26 mouse cellular contexts compared by ENCODE assay signal in the genomic region with DNA sequence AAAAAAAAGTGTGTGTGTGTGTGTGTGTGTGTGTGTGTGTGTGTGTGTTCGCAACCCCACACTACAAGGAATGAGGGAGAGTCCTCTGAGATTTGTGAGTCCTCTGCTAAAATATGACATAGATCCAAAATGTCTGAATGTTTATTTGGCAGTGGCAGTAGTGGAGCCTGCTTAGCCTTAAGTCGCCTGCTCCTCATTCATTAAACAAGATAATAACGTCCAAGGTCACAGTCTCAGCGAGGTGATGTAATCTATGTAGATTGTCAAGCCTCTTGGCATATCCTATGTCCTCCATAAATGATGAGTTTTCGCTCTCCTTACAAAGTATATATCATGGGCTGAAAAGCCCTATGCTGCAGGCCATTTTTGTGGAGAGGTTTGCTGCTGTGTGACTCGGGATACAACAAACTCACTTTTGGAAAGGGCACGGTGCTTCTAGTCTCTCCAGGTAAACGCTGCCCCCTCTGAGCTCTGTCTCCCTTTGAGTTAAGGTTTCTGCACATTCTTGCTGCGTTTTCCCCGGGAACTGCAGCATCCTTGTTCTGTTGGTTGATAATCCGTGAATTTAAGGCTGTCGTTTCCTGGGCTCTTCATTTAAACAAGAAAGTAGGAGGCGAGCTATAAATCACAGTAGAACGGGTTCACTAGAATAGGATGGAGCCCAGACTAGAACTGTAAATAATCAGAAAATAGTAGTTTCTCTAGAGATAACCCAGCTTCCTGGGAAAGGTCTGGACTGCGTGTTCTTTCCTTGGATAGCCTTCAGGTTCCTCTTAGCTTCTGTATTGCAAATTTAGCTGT. TPM values are rescaled to one million over a fixed set of nuclear protein-coding genes. Genes with fewer than 3 reads are reported as not detected.
DNase-seq lines count a peak whose midpoint lies in the region; ATAC-seq and TF ChIP-seq lines count a peak whose summit lies in the region.
"Had no signal": no experiment of that assay in that cellular context is flagged by ENCODE, and none has a peak within 500 bp of the region (broad histone marks: within the 10 kb centered on the region; RNA-seq: fewer than 3 reads in every experiment).

No protein-coding gene starts in this region.

- H3K36me3 ChIP-seq in heart, embryonic 10.5 days: no peaks in the 10 kb centered on the region
- H3K36me3 ChIP-seq in intestine, embryonic 14.5 days (ENCODE audit: control insufficient read depth, insufficient read depth, low read length): no peaks in the 10 kb centered on the region
- no peaks in the 10 kb centered on the region for H3K36me3 ChIP-seq in intestine, postnatal 0 days (ENCODE audit: control insufficient read depth, insufficient read depth)
- H3K36me3 ChIP-seq in liver, embryonic 13.5 days: no peaks in the 10 kb centered on the region
- H3K36me3 ChIP-seq in liver, embryonic 11.5 days (ENCODE audit: control insufficient read depth, insufficient read depth, low read length): no peaks in the 10 kb centered on the region
- H3K36me3 ChIP-seq: embryonic facial prominence, embryonic 13.5 days; forebrain, embryonic 12.5 days; hindbrain, embryonic 10.5 days; limb, embryonic 13.5 days; midbrain, embryonic 15.5 days; neural tube, embryonic 13.5 days; stomach, embryonic 15.5 days had no signal

- no peak overlapping the region for H3K4me3 ChIP-seq in heart, embryonic 10.5 days
- no peak overlapping the region for H3K4me3 ChIP-seq in intestine, embryonic 14.5 days (ENCODE audit: low read depth, low read length)
- H3K4me3 ChIP-seq in intestine, postnatal 0 days (ENCODE audit: low read depth, low read length): no peak overlapping the region
- no peak overlapping the region for H3K4me3 ChIP-seq in liver, embryonic 13.5 days (replicated peaks)
- H3K4me3 ChIP-seq in liver, embryonic 11.5 days (ENCODE audit: low read depth, low read length): no peak overlapping the region
- H3K4me3 ChIP-seq: embryonic facial prominence, embryonic 13.5 days; erythroblast, embryonic 14.5 days; forebrain, embryonic 12.5 days; gastrocnemius, adult 2 months; hindbrain, embryonic 10.5 days; limb, embryonic 13.5 days; midbrain, embryonic 15.5 days; neural tube, embryonic 13.5 days; stomach, embryonic 15.5 days had no signal

- 0 out of 2 replicates have a peak, but pooled peaks have one; percentile 18 for ATAC-seq in intestine, embryonic 14.5 days (replicated peaks; ENCODE audit: low FRiP score, low TSS enrichment, low read depth)
- ATAC-seq in intestine, postnatal 0 days: no peak
- ATAC-seq in liver, embryonic 13.5 days (ENCODE audit: low read depth): no peak
- ATAC-seq in liver, embryonic 11.5 days (replicated peaks; ENCODE audit: low FRiP score): no peak
- ATAC-seq: hindbrain, embryonic 16.5 days; lung, postnatal 0 days; midbrain, embryonic 15.5 days had no signal

- no peak for TF ChIP-seq CTCF in intestine, postnatal 0 days (IDR thresholded peaks at IDR 0.05; ENCODE audit: low read depth)

- H3K4me2 ChIP-seq in intestine, embryonic 14.5 days (ENCODE audit: low read length): no peak overlapping the region
- no peak overlapping the region for H3K4me2 ChIP-seq in intestine, postnatal 0 days (replicated peaks; ENCODE audit: low read depth)
- H3K4me2 ChIP-seq in liver, embryonic 13.5 days: no peak overlapping the region
- no peak overlapping the region for H3K4me2 ChIP-seq in liver, embryonic 11.5 days
- H3K4me2 ChIP-seq: embryonic facial prominence, embryonic 13.5 days; forebrain, embryonic 12.5 days; limb, embryonic 13.5 days; midbrain, embryonic 15.5 days; neural tube, embryonic 13.5 days; stomach, embryonic 15.5 days had no signal

- H3K27ac ChIP-seq in heart, embryonic 10.5 days: peak overlapping the region; percentile 31
- peak overlapping the region; percentile 64 for H3K27ac ChIP-seq in intestine, embryonic 14.5 days (ENCODE audit: low read depth)
- no peak overlapping the region for H3K27ac ChIP-seq in intestine, postnatal 0 days (ENCODE audit: low read depth, low read length)
- H3K27ac ChIP-seq in liver, embryonic 13.5 days: peak overlapping the region; percentile 52
- H3K27ac ChIP-seq in liver, embryonic 11.5 days (ENCODE audit: low read depth, low read length): no peak overlapping the region
- H3K27ac ChIP-seq: embryonic facial prominence, embryonic 13.5 days; forebrain, embryonic 12.5 days; gastrocnemius, adult 2 months; hindbrain, embryonic 10.5 days; limb, embryonic 13.5 days; macrophage; midbrain, embryonic 15.5 days; neural tube, embryonic 13.5 days; stomach, embryonic 15.5 days had no signal

- 55% methylated on average over 15 of the region's 15 CpGs for WGBS in heart, embryonic 10.5 days
- 25% methylated on average over 15 of the region's 15 CpGs for WGBS in intestine, embryonic 14.5 days
- 44% methylated on average over 15 of the region's 15 CpGs for WGBS in intestine, postnatal 0 days
- 61% methylated on average over 15 of the region's 15 CpGs for WGBS in liver, embryonic 13.5 days (ENCODE audit: insufficient replicate concordance)
- 64% methylated on average over 15 of the region's 15 CpGs for WGBS in liver, embryonic 11.5 days

- H3K4me1 ChIP-seq in heart, embryonic 10.5 days: peaks cover 50% of the 10 kb centered on the region
- H3K4me1 ChIP-seq in intestine, embryonic 14.5 days (replicated peaks; ENCODE audit: control insufficient read depth, insufficient read depth, low read length): peaks cover 24% of the 10 kb centered on the region
- no peaks in the 10 kb centered on the region for H3K4me1 ChIP-seq in intestine, postnatal 0 days (replicated peaks; ENCODE audit: control insufficient read depth, insufficient read depth, low read length)
- H3K4me1 ChIP-seq in liver, embryonic 13.5 days (replicated peaks): peaks cover 57% of the 10 kb centered on the region
- H3K4me1 ChIP-seq in liver, embryonic 11.5 days (replicated peaks; ENCODE audit: control insufficient read depth, insufficient read depth, low read length): peaks cover 19% of the 10 kb centered on the region
- H3K4me1 ChIP-seq: embryonic facial prominence, embryonic 13.5 days; forebrain, embryonic 12.5 days; hindbrain, embryonic 10.5 days; midbrain, embryonic 15.5 days had no signal

- H3K9ac ChIP-seq in intestine, embryonic 14.5 days (ENCODE audit: low read length): no peak overlapping the region
- H3K9ac ChIP-seq in intestine, postnatal 0 days (ENCODE audit: low read depth, low read length): no peak overlapping the region
- H3K9ac ChIP-seq in liver, embryonic 13.5 days: no peak overlapping the region
- H3K9ac ChIP-seq in liver, embryonic 11.5 days (ENCODE audit: low read depth, low read length): no peak overlapping the region
- H3K9ac ChIP-seq: embryonic facial prominence, embryonic 13.5 days; forebrain, embryonic 12.5 days; limb, embryonic 13.5 days; midbrain, embryonic 15.5 days; neural tube, embryonic 13.5 days; stomach, embryonic 15.5 days had no signal

- no peak for DNase-seq in heart, embryonic 10.5 days (ENCODE audit: low spot score)
- no peak for DNase-seq in heart, adult 8-10 months (ENCODE audit: low spot score)
- DNase-seq in intestine, embryonic 14.5 days (ENCODE audit: low spot score): peak; percentile 57
- DNase-seq in liver, embryonic 13.5 days: no peak
- DNase-seq in liver, embryonic 11.5 days (ENCODE audit: low spot score): no peak
- peak; percentile 63 for DNase-seq in induced T-regulatory cell, adult 2 months (ENCODE audit: low read depth)
- no peak for DNase-seq in lung, adult 18-20 months
- DNase-seq: adrenal gland, postnatal 25 days; cerebellum, adult 8-10 months; cerebellum, postnatal 36 days; embryo, embryonic 11 days; gastrocnemius, adult 2 months; kidney, adult 9 months; layer of hippocampus, postnatal 36 days had no signal

- no peaks in the 10 kb centered on the region for H3K9me3 ChIP-seq in heart, embryonic 10.5 days
- no peaks in the 10 kb centered on the region for H3K9me3 ChIP-seq in intestine, embryonic 14.5 days (ENCODE audit: control insufficient read depth, low read length)
- no peaks in the 10 kb centered on the region for H3K9me3 ChIP-seq in intestine, postnatal 0 days (ENCODE audit: control insufficient read depth)
- H3K9me3 ChIP-seq in liver, embryonic 13.5 days (replicated peaks): no peaks in the 10 kb centered on the region
- no peaks in the 10 kb centered on the region for H3K9me3 ChIP-seq in liver, embryonic 11.5 days (ENCODE audit: control insufficient read depth, low read length)
- H3K9me3 ChIP-seq: embryonic facial prominence, embryonic 13.5 days; forebrain, embryonic 12.5 days; hindbrain, embryonic 10.5 days; limb, embryonic 13.5 days; midbrain, embryonic 15.5 days; neural tube, embryonic 13.5 days; stomach, embryonic 15.5 days had no signal

- H3K27me3 ChIP-seq in heart, embryonic 10.5 days (ENCODE audit: insufficient read depth, poor library complexity, severe bottlenecking): no peaks in the 10 kb centered on the region
- no peaks in the 10 kb centered on the region for H3K27me3 ChIP-seq in intestine, embryonic 14.5 days (replicated peaks; ENCODE audit: control insufficient read depth, insufficient read depth, low read length)
- no peaks in the 10 kb centered on the region; the same call in 1 of the 2 replicates for H3K27me3 ChIP-seq in intestine, postnatal 0 days (replicated peaks; ENCODE audit: control insufficient read depth, insufficient read depth, low read length)
- H3K27me3 ChIP-seq in liver, embryonic 13.5 days: peaks cover 4% of the 10 kb centered on the region; the same call in 1 of the 2 replicates
- peaks cover 3% of the 10 kb centered on the region; the same call in 1 of the 2 replicates for H3K27me3 ChIP-seq in liver, embryonic 11.5 days (replicated peaks; ENCODE audit: control insufficient read depth, insufficient read depth, low read length)
- H3K27me3 ChIP-seq: embryonic facial prominence, embryonic 13.5 days; forebrain, embryonic 12.5 days; limb, embryonic 13.5 days; midbrain, embryonic 15.5 days; stomach, embryonic 15.5 days had no signal

RNA-seq across cellular contexts. Expression of gene Dad1, which starts 47.0 kb away (rescaled TPM):
- polyA plus RNA-seq in heart, embryonic 10.5 days (2016; fragmentation: Nextera tagmentation; extraction: Ambion mirVana): 298 and 356 TPM in 2 replicates
- total RNA-seq in heart, adult 8-10 months (2022): 100 to 1,000 TPM; 108 to 121 (median 113) TPM
- polyA plus RNA-seq in intestine, embryonic 14.5 days (2014; fragmentation: Nextera tagmentation; extraction: Ambion mirVana): 414 and 449 TPM in 2 replicates
- polyA plus RNA-seq in intestine, postnatal 0 days (2015; fragmentation: Nextera tagmentation; extraction: Ambion mirVana): 484 and 492 TPM in 2 replicates
- polyA plus RNA-seq in liver, embryonic 13.5 days (2015; fragmentation: Nextera tagmentation; extraction: Ambion mirVana): 229 and 243 TPM in 2 replicates
- 309 and 312 TPM in 2 replicates for polyA plus RNA-seq in liver, embryonic 11.5 days (2014; fragmentation: Nextera tagmentation; extraction: Ambion mirVana)

RNA-seq across cellular contexts. Expression of gene Abhd4, which starts 47.0 kb away (rescaled TPM):
- 66.0 and 89.0 TPM in 2 replicates for polyA plus RNA-seq in heart, embryonic 10.5 days (2016; fragmentation: Nextera tagmentation; extraction: Ambion mirVana)
- 10 to 100 TPM; 40.8 to 49.9 (median 44.7) TPM for total RNA-seq in heart, adult 8-10 months (2022)
- polyA plus RNA-seq in intestine, embryonic 14.5 days (2014; fragmentation: Nextera tagmentation; extraction: Ambion mirVana): 46.9 and 53.5 TPM in 2 replicates
- polyA plus RNA-seq in intestine, postnatal 0 days (2015; fragmentation: Nextera tagmentation; extraction: Ambion mirVana): 38.3 and 38.4 TPM in 2 replicates
- 17.9 and 18.4 TPM in 2 replicates for polyA plus RNA-seq in liver, embryonic 13.5 days (2015; fragmentation: Nextera tagmentation; extraction: Ambion mirVana)
- 27.6 and 28.2 TPM in 2 replicates for polyA plus RNA-seq in liver, embryonic 11.5 days (2014; fragmentation: Nextera tagmentation; extraction: Ambion mirVana)

Comparison
In these comparisons a context has a peak if more than half of its experiments do, and no peak if none do; other contexts are left out.
1. H3K27ac ChIP-seq: peak in heart, embryonic 10.5 days (single experiment), intestine, embryonic 14.5 days (single experiment) and liver, embryonic 13.5 days (single experiment); none in intestine, postnatal 0 days (single experiment) and liver, embryonic 11.5 days (single experiment).
2. DNase-seq: peak in intestine, embryonic 14.5 days (single experiment) and induced T-regulatory cell, adult 2 months (single experiment); none in heart, embryonic 10.5 days (single experiment), heart, adult 8-10 months (single experiment), liver, embryonic 13.5 days (single experiment), liver, embryonic 11.5 days (single experiment) and lung, adult 18-20 months (0 of 2).